Mouse (Mus musculus): ENCODE results near the gene Zfp1. TPM values are rescaled to one million over a fixed set of nuclear protein-coding genes. Genes with fewer than 3 reads are reported as not detected.

The Zfp1 gene
- 22.2 and 22.4 TPM in 2 replicates for polyA plus RNA-seq (2016; fragmentation: Nextera tagmentation; extraction: Ambion mirVana)

DNA sequence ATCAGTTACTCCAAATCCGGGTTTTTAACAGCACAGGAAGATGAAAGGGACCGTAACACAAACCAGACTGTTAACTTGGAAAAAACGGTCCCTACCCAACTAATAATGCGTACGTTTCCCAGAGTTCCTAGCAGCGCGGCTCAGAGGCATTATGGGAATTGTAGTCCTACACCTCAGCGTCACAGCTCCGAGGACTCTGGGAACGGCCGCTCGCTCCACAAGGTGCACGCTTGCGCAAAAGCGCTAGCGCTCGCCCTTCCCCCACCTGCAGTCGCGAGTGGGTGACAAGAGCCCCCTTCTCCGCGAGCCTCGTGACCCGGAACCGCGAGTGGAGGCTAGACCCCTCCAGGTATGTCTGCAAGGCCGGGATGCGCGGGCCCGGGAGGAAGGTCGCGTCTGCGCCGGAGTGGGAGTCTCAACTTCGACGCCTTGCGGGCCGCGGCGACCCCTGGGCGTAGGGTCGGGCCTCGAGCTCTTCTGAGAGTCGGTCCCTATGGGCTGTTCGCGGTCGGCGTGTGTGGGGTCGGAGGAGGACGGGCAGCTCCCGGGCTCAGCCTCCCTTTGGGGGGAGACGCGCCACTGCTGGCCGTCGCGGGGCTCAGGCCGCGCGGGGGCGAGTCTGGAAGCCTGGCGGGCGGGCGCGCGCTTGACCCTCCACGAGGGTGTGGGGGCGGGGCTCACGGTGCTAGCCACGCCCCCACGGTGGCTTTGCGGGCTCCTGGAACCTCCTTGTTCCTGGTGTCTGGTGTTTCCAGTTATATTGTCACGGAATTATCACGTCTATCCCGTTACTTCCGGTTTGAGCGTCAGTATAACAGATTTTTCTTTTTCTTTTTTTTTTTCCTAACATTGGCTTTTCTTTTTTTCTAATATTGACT is at the start of gene Zfp1:
Gene Zfp1 (plus strand): TSS at position 138 of the 878 bp plus-strand sequence.
- Histone ChIP-seq H3K9me3 (replicated peaks) (no peaks in the 10 kb centered on the region), H3K4me1 (peaks cover 12% of the 10 kb centered on the region), H3K4me3 (peak within 1 kb of the TSS; percentile 86), H3K27me3 (ENCODE audit: low read depth, poor library complexity, severe bottlenecking) (no peaks in the 10 kb centered on the region), H3K36me3 (peaks cover 21% of the 10 kb centered on the region), H3K27ac (replicated peaks) (peak within 1 kb of the TSS; percentile 99)
- under 1% methylated on average over 75 of the region's 75 CpGs for WGBS
- DNase-seq (ENCODE audit: low spot score) = peak; percentile 92

DNA sequence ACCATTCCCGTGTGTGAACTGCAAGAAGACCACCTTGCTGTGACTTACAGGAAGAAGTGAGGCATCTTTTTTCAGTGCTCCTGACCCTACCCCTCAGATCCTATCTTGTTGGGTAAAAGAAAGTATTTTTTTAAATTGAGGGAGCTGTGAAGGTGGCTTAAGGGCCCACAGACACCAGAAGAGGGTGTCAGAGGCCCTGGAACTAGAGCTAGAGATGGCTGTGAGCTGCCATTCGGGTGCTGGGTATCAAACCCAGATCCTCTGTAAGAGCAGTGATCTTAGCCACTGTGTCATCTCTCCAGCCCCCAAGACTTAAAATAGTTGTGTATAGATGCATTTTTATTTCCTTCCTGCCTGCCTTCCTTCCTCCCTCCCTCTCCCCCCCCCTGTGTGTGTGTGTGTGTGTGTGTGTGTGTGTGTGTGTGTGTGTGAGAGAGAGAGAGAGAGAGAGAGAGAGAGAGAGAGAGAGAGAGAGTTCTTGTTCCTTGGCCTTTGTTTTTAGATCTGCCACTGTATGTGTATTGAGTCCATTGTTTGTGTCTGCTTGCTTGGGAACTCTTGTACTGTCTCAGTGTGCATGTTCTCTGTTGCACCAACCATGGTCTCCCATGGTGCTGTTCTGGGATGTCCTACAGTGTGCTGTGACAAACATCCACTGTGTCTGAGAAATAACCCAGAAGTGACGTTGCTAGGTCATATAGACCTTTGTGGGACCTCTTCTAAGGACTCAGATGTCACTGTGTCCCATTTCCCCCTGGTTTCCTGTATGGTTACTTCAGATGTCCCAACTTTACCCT is 49.0 kb upstream of the Zfp1 start:
- H3K4me3 ChIP-seq = no peak overlapping the region
- no peak overlapping the region for H3K27ac ChIP-seq (replicated peaks)
- DNase-seq (ENCODE audit: low spot score) = no peak
- peaks cover 47% of the 10 kb centered on the region for H3K4me1 ChIP-seq
- H3K36me3 ChIP-seq = 0 out of 2 replicates have a peak, but pooled peaks cover 3% of the 10 kb centered on the region
- H3K27me3 ChIP-seq (ENCODE audit: low read depth, poor library complexity, severe bottlenecking) = no peaks in the 10 kb centered on the region
- H3K9me3 ChIP-seq (replicated peaks) = no peaks in the 10 kb centered on the region
- WGBS = 87% methylated on average over 3 of the region's 3 CpGs

DNA sequence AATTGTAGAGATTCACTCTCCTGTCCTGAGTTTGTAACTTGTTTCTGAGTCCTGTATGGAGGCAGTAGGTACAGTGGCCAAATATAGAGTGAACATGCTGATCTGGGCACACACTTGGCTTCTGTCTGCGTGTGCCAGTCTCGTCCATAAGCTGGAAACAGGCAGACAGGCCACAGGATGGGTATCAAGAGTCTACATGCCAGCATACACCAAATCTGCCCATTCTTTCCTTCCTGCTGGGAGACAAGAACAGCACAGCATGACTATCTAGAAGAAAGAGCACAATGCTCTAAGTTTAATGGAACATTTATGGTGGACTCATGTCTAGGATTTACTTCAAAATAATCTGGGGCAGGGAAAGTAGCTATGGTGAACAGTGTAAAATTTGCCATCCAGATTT is 48.2 kb upstream of the Zfp1 start:
- Histone ChIP-seq H3K4me3 (no peak overlapping the region), H3K27me3 (ENCODE audit: low read depth, poor library complexity, severe bottlenecking) (no peaks in the 10 kb centered on the region), H3K36me3 (0 out of 2 replicates have a peak, but pooled peaks cover 3% of the 10 kb centered on the region), H3K27ac (replicated peaks) (no peak overlapping the region), H3K9me3 (replicated peaks) (no peaks in the 10 kb centered on the region), H3K4me1 (peaks cover 47% of the 10 kb centered on the region)
- DNase-seq (ENCODE audit: low spot score) = no peak
- 94% methylated on average over 2 of the region's 2 CpGs for WGBS

DNA sequence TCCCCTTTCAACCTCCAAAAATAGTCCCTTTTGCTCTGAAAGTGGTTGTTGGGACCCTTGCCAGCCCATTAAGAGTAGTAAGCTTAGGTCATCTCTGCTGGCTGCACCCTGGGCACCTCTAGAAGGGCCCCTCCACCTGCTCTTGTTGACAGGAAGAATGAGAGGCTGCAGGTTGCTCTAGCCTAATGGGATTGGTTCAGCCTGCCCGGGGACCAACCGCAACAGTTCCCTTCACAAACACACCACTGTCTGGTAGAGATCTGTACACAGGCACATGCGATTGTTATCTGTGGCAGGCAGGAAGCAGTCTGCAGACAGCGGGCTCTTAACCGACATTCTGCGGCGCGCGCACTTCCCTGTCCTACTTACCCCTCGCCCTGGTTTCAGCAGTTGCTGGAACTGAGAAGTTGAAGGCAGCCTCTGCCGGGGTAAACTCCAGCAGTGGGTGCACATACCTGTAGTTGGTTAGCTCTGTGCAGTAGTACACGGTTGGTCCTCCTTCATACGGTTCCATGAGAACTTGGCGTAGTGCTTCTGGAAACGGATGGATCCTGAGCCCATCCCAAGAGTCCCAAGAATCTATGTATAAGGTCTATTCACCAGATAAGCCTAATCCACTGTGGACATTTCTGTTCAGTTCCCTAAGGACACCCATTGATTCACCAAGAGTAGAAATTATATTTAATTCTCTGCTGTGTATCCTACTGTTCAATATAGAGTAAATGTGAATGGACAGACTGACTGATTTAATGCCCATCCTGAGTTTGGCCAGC is 47.3 kb upstream of the Zfp1 start:
- Histone ChIP-seq H3K27ac (replicated peaks) (no peak overlapping the region), H3K36me3 (0 out of 2 replicates have a peak, but pooled peaks cover 2% of the 10 kb centered on the region), H3K9me3 (replicated peaks) (no peaks in the 10 kb centered on the region), H3K4me3 (no peak overlapping the region), H3K4me1 (peaks cover 47% of the 10 kb centered on the region), H3K27me3 (ENCODE audit: low read depth, poor library complexity, severe bottlenecking) (no peaks in the 10 kb centered on the region)
- DNase-seq (ENCODE audit: low spot score) = no peak
- 87% methylated on average over 15 of the region's 15 CpGs for WGBS

DNA sequence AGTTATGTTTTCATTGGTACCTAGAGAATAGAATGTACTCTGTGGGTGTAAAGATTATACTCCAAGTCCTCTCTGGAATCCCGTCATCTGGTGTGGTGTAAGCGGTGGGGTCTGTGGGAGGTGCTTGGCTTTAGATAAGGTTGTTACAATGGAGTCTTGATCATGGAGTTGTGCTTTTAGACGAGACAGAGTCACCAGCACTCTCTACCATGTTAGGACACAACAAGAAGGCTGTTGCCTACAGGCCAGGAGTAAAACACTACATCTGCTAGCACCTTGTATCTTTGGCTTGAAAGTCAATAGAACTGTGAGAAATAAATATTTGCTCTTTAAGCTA is 46.7 kb upstream of the Zfp1 start:
- no peaks in the 10 kb centered on the region for H3K9me3 ChIP-seq (replicated peaks)
- H3K27ac ChIP-seq (replicated peaks) = no peak overlapping the region
- no peaks in the 10 kb centered on the region for H3K36me3 ChIP-seq
- H3K27me3 ChIP-seq (ENCODE audit: low read depth, poor library complexity, severe bottlenecking) = no peaks in the 10 kb centered on the region
- H3K4me1 ChIP-seq = peaks cover 47% of the 10 kb centered on the region
- 74% methylated on average over 3 of the region's 3 CpGs for WGBS
- no peak overlapping the region for H3K4me3 ChIP-seq
- DNase-seq (ENCODE audit: low spot score) = no peak

DNA sequence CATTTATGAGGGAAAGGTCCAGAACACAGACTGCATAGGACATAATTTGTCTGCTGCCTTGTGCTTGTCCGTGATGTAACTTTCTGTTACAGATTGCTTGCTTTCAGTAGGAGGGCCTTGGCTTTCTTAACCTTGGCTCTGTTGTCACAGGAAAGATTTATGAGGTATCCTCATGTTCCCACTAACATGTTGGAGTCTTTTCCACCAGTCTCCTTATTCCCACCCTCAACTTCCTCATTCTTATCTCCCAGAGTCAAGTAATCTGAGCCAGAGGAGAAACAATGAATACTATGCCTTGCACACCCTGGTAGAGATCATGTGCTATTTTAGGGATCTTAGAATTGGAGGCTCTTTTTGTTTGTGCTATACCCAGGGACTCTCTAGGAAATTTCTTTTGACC is 45.9 kb upstream of the Zfp1 start:
- no peak for DNase-seq (ENCODE audit: low spot score)
- Histone ChIP-seq H3K27ac (replicated peaks) (no peak overlapping the region), H3K36me3 (no peaks in the 10 kb centered on the region), H3K4me3 (no peak overlapping the region), H3K4me1 (peaks cover 42% of the 10 kb centered on the region), H3K27me3 (ENCODE audit: low read depth, poor library complexity, severe bottlenecking) (no peaks in the 10 kb centered on the region), H3K9me3 (replicated peaks) (no peaks in the 10 kb centered on the region)
- WGBS = 82% methylated on average over 1 of the region's 1 CpGs

DNA sequence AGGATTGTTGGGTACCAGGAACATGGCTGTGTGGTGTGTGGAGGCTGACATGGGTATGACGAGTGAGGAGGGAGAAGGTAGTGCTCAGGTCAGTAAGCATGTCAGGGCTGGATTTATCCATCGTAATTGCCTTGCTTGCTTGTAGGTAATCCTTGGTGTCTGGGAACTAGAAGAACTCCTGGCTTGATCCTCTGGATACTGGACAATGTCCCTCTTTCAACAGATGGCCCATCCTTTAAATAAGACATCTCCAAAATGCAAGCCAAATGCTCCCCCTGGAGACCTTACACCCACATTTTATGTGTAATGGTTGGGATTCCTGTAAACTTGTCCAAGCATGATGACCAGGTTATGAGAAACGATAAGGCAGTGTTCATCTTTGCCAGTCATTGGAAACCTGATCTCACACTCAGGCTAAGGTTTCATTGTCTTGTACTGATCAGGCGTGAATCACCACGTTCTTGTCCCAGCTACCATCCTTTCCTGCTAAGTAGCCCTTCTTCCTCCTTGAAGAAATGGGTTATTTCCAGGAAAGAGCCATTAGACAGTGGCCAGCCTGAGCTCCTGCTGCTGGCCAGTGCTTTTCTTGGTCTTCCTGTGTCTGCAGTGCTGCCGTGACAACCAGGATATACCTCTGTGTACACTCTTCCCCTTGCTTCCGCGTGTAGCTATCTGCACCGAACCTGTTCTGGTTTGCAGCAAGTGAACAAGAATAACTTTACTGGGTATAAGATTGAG is 43.3 kb upstream of the Zfp1 start:
- H3K27ac ChIP-seq (replicated peaks) = no peak overlapping the region
- H3K4me1 ChIP-seq = peaks cover 28% of the 10 kb centered on the region
- DNase-seq (ENCODE audit: low spot score) = no peak
- peaks cover 6% of the 10 kb centered on the region; the same call in 1 of the 2 replicates for H3K36me3 ChIP-seq
- H3K27me3 ChIP-seq (ENCODE audit: low read depth, poor library complexity, severe bottlenecking) = no peaks in the 10 kb centered on the region
- no peak overlapping the region for H3K4me3 ChIP-seq
- no peaks in the 10 kb centered on the region for H3K9me3 ChIP-seq (replicated peaks)
- 86% methylated on average over 9 of the region's 9 CpGs for WGBS

DNA sequence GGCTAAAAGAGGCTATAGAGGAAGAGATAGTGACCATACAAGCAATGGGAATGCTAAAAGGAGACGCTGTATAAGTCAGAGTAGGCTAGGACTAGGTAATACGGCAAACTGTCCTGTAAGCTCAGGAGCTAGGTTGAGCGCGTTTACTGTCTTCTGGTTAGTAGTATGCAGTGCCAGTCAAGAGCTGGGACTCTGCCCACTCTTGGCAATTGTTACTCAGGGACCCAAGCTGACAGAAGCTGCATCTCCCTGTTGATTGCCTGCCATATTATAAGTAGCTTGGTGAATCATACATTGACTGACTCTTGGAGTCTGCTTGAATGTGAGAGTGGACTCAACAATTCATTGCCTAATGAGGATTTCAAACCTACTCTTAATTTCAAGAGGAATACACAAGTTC is 41.2 kb upstream of the Zfp1 start:
- Histone ChIP-seq H3K4me3 (no peak overlapping the region), H3K27me3 (ENCODE audit: low read depth, poor library complexity, severe bottlenecking) (no peaks in the 10 kb centered on the region), H3K27ac (replicated peaks) (no peak overlapping the region), H3K4me1 (peaks cover 8% of the 10 kb centered on the region), H3K9me3 (replicated peaks) (no peaks in the 10 kb centered on the region), H3K36me3 (peaks cover 12% of the 10 kb centered on the region; the same call in 1 of the 2 replicates)
- WGBS = 96% methylated on average over 4 of the region's 4 CpGs
- no peak for DNase-seq (ENCODE audit: low spot score)

DNA sequence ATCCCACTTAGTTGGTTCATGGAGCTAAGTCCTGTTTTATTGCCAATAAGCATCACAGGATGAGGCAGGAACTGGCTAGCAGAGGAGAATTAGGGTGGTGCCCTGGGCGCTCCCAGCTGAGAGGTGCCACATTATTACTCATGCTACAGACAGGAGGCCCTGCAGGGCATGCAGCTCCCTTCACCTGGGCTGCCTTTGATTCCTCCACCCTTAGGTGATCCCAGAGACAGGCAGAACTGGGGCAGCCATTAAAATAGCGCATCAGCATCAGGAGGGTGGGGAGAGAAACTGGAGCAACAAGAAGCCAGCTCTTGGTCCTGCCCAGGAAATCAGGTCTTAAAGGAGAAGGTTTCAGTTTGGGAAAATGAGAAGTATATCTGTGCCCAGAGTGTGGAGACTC is 38.2 kb upstream of the Zfp1 start:
- no peak for DNase-seq (ENCODE audit: low spot score)
- Histone ChIP-seq H3K4me1 (no peaks in the 10 kb centered on the region), H3K27me3 (ENCODE audit: low read depth, poor library complexity, severe bottlenecking) (no peaks in the 10 kb centered on the region), H3K36me3 (peaks cover 21% of the 10 kb centered on the region), H3K27ac (replicated peaks) (no peak overlapping the region), H3K9me3 (replicated peaks) (no peaks in the 10 kb centered on the region), H3K4me3 (no peak overlapping the region)
- 92% methylated on average over 2 of the region's 2 CpGs for WGBS

DNA sequence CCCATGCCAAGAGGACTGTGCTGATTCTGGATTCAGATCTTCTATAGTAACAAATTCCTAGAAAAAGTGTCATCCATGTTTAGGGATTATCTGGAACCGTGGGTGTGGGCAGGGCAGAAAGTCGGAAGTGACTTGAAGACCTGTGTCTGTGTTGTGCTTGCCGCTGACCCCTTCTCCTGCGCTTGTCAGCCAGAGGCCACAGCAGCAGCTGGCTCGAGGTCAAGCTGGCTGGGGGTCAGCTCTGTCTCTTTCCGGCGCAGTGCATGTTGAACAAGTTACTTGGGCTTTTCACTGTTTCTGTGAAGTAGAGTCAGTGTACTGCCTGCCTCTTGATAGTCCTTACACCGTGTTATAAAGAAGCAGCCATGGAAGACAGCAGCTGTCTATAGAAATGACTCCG is 36.2 kb upstream of the Zfp1 start:
- WGBS = 87% methylated on average over 9 of the region's 9 CpGs
- no peak overlapping the region for H3K27ac ChIP-seq (replicated peaks)
- no peak for DNase-seq (ENCODE audit: low spot score)
- no peaks in the 10 kb centered on the region for H3K9me3 ChIP-seq (replicated peaks)
- H3K4me1 ChIP-seq = no peaks in the 10 kb centered on the region
- no peaks in the 10 kb centered on the region for H3K27me3 ChIP-seq (ENCODE audit: low read depth, poor library complexity, severe bottlenecking)
- peaks cover 35% of the 10 kb centered on the region for H3K36me3 ChIP-seq
- no peak overlapping the region for H3K4me3 ChIP-seq

DNA sequence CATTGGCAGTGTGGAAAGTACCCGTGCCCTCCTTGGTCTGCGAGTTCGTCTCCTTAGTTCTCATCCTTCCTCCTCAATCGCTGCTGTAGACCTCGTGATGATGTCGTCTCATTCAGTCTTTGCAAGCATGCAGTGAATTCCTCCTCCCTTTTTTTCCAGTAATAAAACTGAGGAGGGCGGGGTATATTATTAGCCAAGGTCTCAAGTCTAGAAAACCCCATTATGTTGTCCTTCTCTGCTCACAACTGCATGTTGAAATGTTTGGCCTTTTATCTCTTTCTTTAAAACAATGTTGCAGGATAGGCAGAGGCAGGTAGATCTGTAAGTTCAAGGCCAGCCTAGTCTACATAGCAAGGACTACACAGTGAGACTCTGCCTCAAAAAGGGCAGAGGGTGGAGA is 35.8 kb upstream of the Zfp1 start:
- H3K4me3 ChIP-seq = no peak overlapping the region
- WGBS = 95% methylated on average over 7 of the region's 7 CpGs
- H3K27ac ChIP-seq (replicated peaks) = no peak overlapping the region
- no peak for DNase-seq (ENCODE audit: low spot score)
- H3K4me1 ChIP-seq = no peaks in the 10 kb centered on the region
- peaks cover 40% of the 10 kb centered on the region for H3K36me3 ChIP-seq
- no peaks in the 10 kb centered on the region for H3K9me3 ChIP-seq (replicated peaks)
- H3K27me3 ChIP-seq (ENCODE audit: low read depth, poor library complexity, severe bottlenecking) = no peaks in the 10 kb centered on the region

DNA sequence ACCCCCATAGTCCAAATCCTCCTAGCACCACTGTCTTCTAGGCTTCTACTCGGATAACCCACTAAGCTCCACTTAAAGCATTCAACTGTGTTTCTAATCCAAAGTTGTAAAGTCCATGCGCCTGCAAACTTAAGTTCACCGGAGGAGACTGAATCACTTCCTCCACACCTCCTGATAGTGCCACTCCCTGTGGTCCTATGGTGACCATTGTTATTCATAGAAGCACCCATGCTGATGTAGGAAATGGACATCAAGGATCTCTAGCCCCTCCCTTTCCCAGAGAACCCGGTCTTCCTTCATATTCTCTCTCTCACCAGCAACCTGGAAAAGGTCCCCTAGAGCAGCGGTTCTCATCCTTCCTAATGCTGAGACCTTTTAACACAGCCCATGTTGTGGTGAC is 30.0 kb upstream of the Zfp1 start:
- H3K4me3 ChIP-seq = no peak overlapping the region
- H3K9me3 ChIP-seq (replicated peaks) = no peaks in the 10 kb centered on the region
- H3K27ac ChIP-seq (replicated peaks) = no peak overlapping the region
- peaks cover 2% of the 10 kb centered on the region; the same call in 1 of the 2 replicates for H3K4me1 ChIP-seq
- WGBS = 84% methylated on average over 5 of the region's 5 CpGs
- no peaks in the 10 kb centered on the region for H3K27me3 ChIP-seq (ENCODE audit: low read depth, poor library complexity, severe bottlenecking)
- DNase-seq (ENCODE audit: low spot score) = no peak
- H3K36me3 ChIP-seq = peaks cover 45% of the 10 kb centered on the region

Data from midbrain, embryonic 10.5 days (tissue).